Mouse (Mus musculus): ENCODE results near the gene Grm2.

DNA sequence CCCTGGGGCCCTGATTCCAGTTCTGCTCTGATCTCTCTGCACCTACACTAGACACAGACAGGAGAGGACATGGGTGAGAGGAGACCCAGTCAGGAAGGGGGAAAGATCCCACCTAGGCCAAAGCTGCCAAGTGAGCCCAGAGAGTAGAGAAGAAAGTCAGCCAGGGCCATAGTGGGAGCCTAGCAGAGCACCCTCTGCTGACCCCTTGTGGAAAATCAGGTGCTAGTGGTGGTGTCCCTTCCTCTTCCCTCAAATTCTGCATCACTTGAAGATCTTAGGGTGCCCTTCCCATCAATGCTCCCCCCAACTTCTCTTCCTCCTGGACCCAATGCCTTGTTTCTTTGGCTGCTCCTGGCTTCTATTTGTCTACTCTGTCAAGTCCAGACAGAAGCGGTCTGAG lies 3.2 kb downstream of the Grm2 start:
- TF ChIP-seq POLR2A (IDR thresholded peaks at IDR 0.05; ENCODE audit: borderline replicate concordance, insufficient read depth, low read length), result no peak
- peak; percentile 29; the same call in 1 of the 2 replicates for TF ChIP-seq CTCF (IDR thresholded peaks at IDR 0.05; ENCODE audit: borderline replicate concordance, insufficient read depth, low read depth, low read length)
